Mouse (Mus musculus): ENCODE results near the gene Ercc5. TPM values are rescaled to one million over a fixed set of nuclear protein-coding genes. Genes with fewer than 3 reads are reported as not detected.
A peak's percentile ranks its signal among the peaks of the same experiment; 100 is the strongest.

Ercc5 gene
- polyA plus RNA-seq, 1 experiment: 28.7 TPM

GRCm38 (mm10) chr1:44129929-44130581, 17.5 kb upstream of the Ercc5 start:
- no peak for TF ChIP-seq CTCF (IDR thresholded peaks at IDR 0.05; ENCODE audit: borderline replicate concordance, extremely low read depth, insufficient read depth, insufficient read length)
- no peak for TF ChIP-seq POLR2A (IDR thresholded peaks at IDR 0.05; ENCODE audit: borderline replicate concordance, extremely low read depth, insufficient read depth, insufficient read length, poor library complexity, severe bottlenecking)

GRCm38 (mm10) chr1:44140232-44140631, 7.3 kb upstream of the Ercc5 start:
- no peak for TF ChIP-seq POLR2A (IDR thresholded peaks at IDR 0.05; ENCODE audit: borderline replicate concordance, extremely low read depth, insufficient read depth, insufficient read length, poor library complexity, severe bottlenecking)
- TF ChIP-seq CTCF (IDR thresholded peaks at IDR 0.05; ENCODE audit: borderline replicate concordance, extremely low read depth, insufficient read depth, insufficient read length): no peak
- DNase-seq (ENCODE audit: low read depth): no peak

More at GRCm38 (mm10) chr1:44129929-44130581, 17.5 kb upstream of the Ercc5 start:
- no peak for DNase-seq (ENCODE audit: low read depth)

- TF ChIP-seq POLR2A (IDR thresholded peaks at IDR 0.05; ENCODE audit: borderline replicate concordance, extremely low read depth, insufficient read depth, insufficient read length, poor library complexity, severe bottlenecking) (no peak), CTCF (IDR thresholded peaks at IDR 0.05; ENCODE audit: borderline replicate concordance, extremely low read depth, insufficient read depth, insufficient read length) (no peak)
Measured at GRCm38 (mm10) chr1:44142747-44143146, 4.8 kb upstream of the Ercc5 start.

GRCm38 (mm10) chr1:44148706-44149105, 1.2 kb downstream of the Ercc5 start:
- DNase-seq (ENCODE audit: low read depth): peak; percentile 49

More at GRCm38 (mm10) chr1:44142747-44143146, 4.8 kb upstream of the Ercc5 start:
- no peak for DNase-seq (ENCODE audit: low read depth)

GRCm38 (mm10) chr1:44155287-44155686, 7.7 kb downstream of the Ercc5 start:
- TF ChIP-seq CTCF (IDR thresholded peaks at IDR 0.05; ENCODE audit: borderline replicate concordance, extremely low read depth, insufficient read depth, insufficient read length) (no peak), POLR2A (IDR thresholded peaks at IDR 0.05; ENCODE audit: borderline replicate concordance, extremely low read depth, insufficient read depth, insufficient read length, poor library complexity, severe bottlenecking) (no peak)
- DNase-seq (ENCODE audit: low read depth): peak; percentile 31

More at GRCm38 (mm10) chr1:44148706-44149105, 1.2 kb downstream of the Ercc5 start:
- TF ChIP-seq CTCF (IDR thresholded peaks at IDR 0.05; ENCODE audit: borderline replicate concordance, extremely low read depth, insufficient read depth, insufficient read length) (no peak), POLR2A (IDR thresholded peaks at IDR 0.05; ENCODE audit: borderline replicate concordance, extremely low read depth, insufficient read depth, insufficient read length, poor library complexity, severe bottlenecking) (no peak)

GRCm38 (mm10) chr1:44158317-44158716, 10.8 kb downstream of the Ercc5 start:
- DNase-seq (ENCODE audit: low read depth): no peak
- TF ChIP-seq CTCF (IDR thresholded peaks at IDR 0.05; ENCODE audit: borderline replicate concordance, extremely low read depth, insufficient read depth, insufficient read length) (no peak), POLR2A (IDR thresholded peaks at IDR 0.05; ENCODE audit: borderline replicate concordance, extremely low read depth, insufficient read depth, insufficient read length, poor library complexity, severe bottlenecking) (no peak)

GRCm38 (mm10) chr1:44161818-44162217, 14.3 kb downstream of the Ercc5 start:
- TF ChIP-seq CTCF (IDR thresholded peaks at IDR 0.05; ENCODE audit: borderline replicate concordance, extremely low read depth, insufficient read depth, insufficient read length) (no peak), POLR2A (IDR thresholded peaks at IDR 0.05; ENCODE audit: borderline replicate concordance, extremely low read depth, insufficient read depth, insufficient read length, poor library complexity, severe bottlenecking) (no peak)
- DNase-seq (ENCODE audit: low read depth): no peak

GRCm38 (mm10) chr1:44162389-44162788, 14.8 kb downstream of the Ercc5 start:
- no peak for DNase-seq (ENCODE audit: low read depth)
- TF ChIP-seq POLR2A (IDR thresholded peaks at IDR 0.05; ENCODE audit: borderline replicate concordance, extremely low read depth, insufficient read depth, insufficient read length, poor library complexity, severe bottlenecking) (no peak), CTCF (IDR thresholded peaks at IDR 0.05; ENCODE audit: borderline replicate concordance, extremely low read depth, insufficient read depth, insufficient read length) (no peak)

GRCm38 (mm10) chr1:44167859-44168383, 20.4 kb downstream of the Ercc5 start:
- no peak for DNase-seq (ENCODE audit: low read depth)
- TF ChIP-seq POLR2A (IDR thresholded peaks at IDR 0.05; ENCODE audit: borderline replicate concordance, extremely low read depth, insufficient read depth, insufficient read length, poor library complexity, severe bottlenecking) (no peak), CTCF (IDR thresholded peaks at IDR 0.05; ENCODE audit: borderline replicate concordance, extremely low read depth, insufficient read depth, insufficient read length) (no peak)

- DNase-seq (ENCODE audit: low read depth): no peak
- TF ChIP-seq POLR2A (IDR thresholded peaks at IDR 0.05; ENCODE audit: borderline replicate concordance, extremely low read depth, insufficient read depth, insufficient read length, poor library complexity, severe bottlenecking): no peak
- no peak for TF ChIP-seq CTCF (IDR thresholded peaks at IDR 0.05; ENCODE audit: borderline replicate concordance, extremely low read depth, insufficient read depth, insufficient read length)
Measured at GRCm38 (mm10) chr1:44172656-44173055, 25.1 kb downstream of the Ercc5 start.

GRCm38 (mm10) chr1:44173903-44174302, 26.4 kb downstream of the Ercc5 start:
- TF ChIP-seq CTCF (IDR thresholded peaks at IDR 0.05; ENCODE audit: borderline replicate concordance, extremely low read depth, insufficient read depth, insufficient read length): peak; percentile 24; the same call in 1 of the 2 replicates
- TF ChIP-seq POLR2A (IDR thresholded peaks at IDR 0.05; ENCODE audit: borderline replicate concordance, extremely low read depth, insufficient read depth, insufficient read length, poor library complexity, severe bottlenecking): no peak
- no peak for DNase-seq (ENCODE audit: low read depth)

- TF ChIP-seq POLR2A (IDR thresholded peaks at IDR 0.05; ENCODE audit: borderline replicate concordance, extremely low read depth, insufficient read depth, insufficient read length, poor library complexity, severe bottlenecking) (no peak), CTCF (IDR thresholded peaks at IDR 0.05; ENCODE audit: borderline replicate concordance, extremely low read depth, insufficient read depth, insufficient read length) (no peak)
- no peak for DNase-seq (ENCODE audit: low read depth)
Measured at GRCm38 (mm10) chr1:44178086-44178485, 30.5 kb downstream of the Ercc5 start.

Data from brain, embryonic 14.5 days (tissue).